26 mouse cellular contexts compared by ENCODE assay signal in the genomic region with DNA sequence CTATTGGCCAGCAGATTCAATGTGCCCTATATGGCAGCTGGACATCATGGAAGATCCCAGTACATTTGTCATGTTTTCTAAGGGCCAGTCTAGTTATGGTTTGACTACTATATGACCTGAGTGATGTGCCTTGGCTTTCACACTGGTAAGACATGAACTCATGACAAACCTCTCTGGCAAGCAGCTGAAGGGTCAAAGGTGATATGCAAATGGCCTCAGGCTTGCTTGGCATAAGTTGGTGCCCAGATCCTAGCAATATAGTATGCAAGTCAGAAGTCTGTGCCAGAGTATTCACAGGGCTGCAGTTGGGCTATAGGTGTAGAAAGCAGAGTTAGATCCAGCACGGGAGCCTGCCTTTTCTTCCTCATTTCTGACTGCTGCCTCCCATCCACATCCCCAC.
DNase-seq lines count a peak whose midpoint lies in the region; ATAC-seq lines count a peak whose summit lies in the region.
"Had no signal": no experiment of that assay in that cellular context is flagged by ENCODE, and none has a peak within 500 bp of the region (broad histone marks: within the 10 kb centered on the region; RNA-seq: fewer than 3 reads in every experiment).

No protein-coding gene starts in this region.

- no peak overlapping the region for H3K4me2 ChIP-seq in forebrain, embryonic 14.5 days (ENCODE audit: low read length)
- no peak overlapping the region for H3K4me2 ChIP-seq in midbrain, embryonic 15.5 days
- H3K4me2 ChIP-seq: heart, embryonic 13.5 days; intestine, embryonic 15.5 days; liver, embryonic 13.5 days had no signal

- 0 out of 2 replicates have a peak, but pooled peaks have one; percentile 12 for ATAC-seq in forebrain, embryonic 14.5 days
- ATAC-seq in midbrain, embryonic 15.5 days (replicated peaks) = peak; percentile 8; the same call in 1 of the 2 replicates
- ATAC-seq: intestine, embryonic 15.5 days had no signal

- no peak for DNase-seq in forebrain, embryonic 14.5 days (ENCODE audit: low spot score)
- DNase-seq in forebrain, embryonic 10.5 days (ENCODE audit: extremely low spot score, low spot score) = no peak
- DNase-seq in kidney, adult 11 months = peak; percentile 54
- no peak for DNase-seq in kidney, adult 9 months
- DNase-seq in midbrain, embryonic 10.5 days (ENCODE audit: low spot score) = no peak
- DNase-seq in fat pad, adult 2 months (ENCODE audit: extremely low read depth, low read depth, low spot score) = peak; percentile 74
- no peak for DNase-seq in ovary, postnatal 10 days (ENCODE audit: low spot score)
- DNase-seq: adrenal gland, postnatal 25 days; cerebellum, adult 11-12 months; cerebellum, adult 9-11 months; embryo, embryonic 11 days; forebrain, postnatal 0 days; heart, postnatal 10 days; kidney, postnatal 4 days; layer of hippocampus, postnatal 36 days; left cerebral cortex, postnatal 4 days; liver, embryonic 13.5 days; lung, adult 2 months; lung, postnatal 10 days; right cerebral cortex, postnatal 4 days; thymus, adult 18-20 months; thymus, postnatal 25 days had no signal

- no peak overlapping the region for H3K4me3 ChIP-seq in forebrain, embryonic 14.5 days (ENCODE audit: low read depth, low read length)
- no peak overlapping the region for H3K4me3 ChIP-seq in forebrain, embryonic 10.5 days
- H3K4me3 ChIP-seq in midbrain, embryonic 15.5 days = no peak overlapping the region
- H3K4me3 ChIP-seq in midbrain, embryonic 10.5 days = no peak overlapping the region
- H3K4me3 ChIP-seq: heart, embryonic 13.5 days; intestine, embryonic 15.5 days; liver, embryonic 13.5 days had no signal

- no peak overlapping the region for H3K9ac ChIP-seq in forebrain, embryonic 14.5 days (ENCODE audit: low read length)
- H3K9ac ChIP-seq in midbrain, embryonic 15.5 days = no peak overlapping the region
- H3K9ac ChIP-seq: forebrain, postnatal 0 days; heart, embryonic 13.5 days; intestine, embryonic 15.5 days; liver, embryonic 13.5 days had no signal

- peaks cover 8% of the 10 kb centered on the region for H3K4me1 ChIP-seq in forebrain, embryonic 14.5 days (ENCODE audit: control insufficient read depth, insufficient read depth, low read length)
- peaks cover 24% of the 10 kb centered on the region for H3K4me1 ChIP-seq in forebrain, embryonic 10.5 days
- H3K4me1 ChIP-seq in midbrain, embryonic 15.5 days = peaks cover 8% of the 10 kb centered on the region
- H3K4me1 ChIP-seq in midbrain, embryonic 10.5 days = peaks cover 37% of the 10 kb centered on the region
- H3K4me1 ChIP-seq: liver, embryonic 13.5 days had no signal

- no peaks in the 10 kb centered on the region for H3K27me3 ChIP-seq in forebrain, embryonic 14.5 days (replicated peaks; ENCODE audit: control insufficient read depth, insufficient read depth, low read length)
- no peaks in the 10 kb centered on the region for H3K27me3 ChIP-seq in forebrain, embryonic 10.5 days (ENCODE audit: poor library complexity, severe bottlenecking)
- H3K27me3 ChIP-seq in midbrain, embryonic 15.5 days (replicated peaks) = no peaks in the 10 kb centered on the region
- H3K27me3 ChIP-seq in midbrain, embryonic 10.5 days (ENCODE audit: low read depth, poor library complexity, severe bottlenecking) = no peaks in the 10 kb centered on the region; the same call in 1 of the 2 replicates
- H3K27me3 ChIP-seq: heart, embryonic 13.5 days; intestine, embryonic 15.5 days; liver, embryonic 13.5 days had no signal

- 100% methylated on average over 1 of the region's 1 CpGs for WGBS in forebrain, embryonic 14.5 days
- WGBS in forebrain, embryonic 10.5 days = 79% methylated on average over 1 of the region's 1 CpGs
- 82% methylated on average over 1 of the region's 1 CpGs for WGBS in midbrain, embryonic 15.5 days
- WGBS in midbrain, embryonic 10.5 days = 83% methylated on average over 1 of the region's 1 CpGs

- H3K36me3 ChIP-seq in forebrain, embryonic 14.5 days (ENCODE audit: control insufficient read depth, insufficient read depth, low read length) = no peaks in the 10 kb centered on the region
- H3K36me3 ChIP-seq in forebrain, embryonic 10.5 days (replicated peaks) = no peaks in the 10 kb centered on the region
- no peaks in the 10 kb centered on the region for H3K36me3 ChIP-seq in midbrain, embryonic 15.5 days (replicated peaks)
- 0 out of 2 replicates have a peak, but pooled peaks cover 3% of the 10 kb centered on the region for H3K36me3 ChIP-seq in midbrain, embryonic 10.5 days
- H3K36me3 ChIP-seq: intestine, embryonic 15.5 days; liver, embryonic 13.5 days had no signal

- no peak overlapping the region for H3K27ac ChIP-seq in forebrain, embryonic 14.5 days (ENCODE audit: low read depth, low read length)
- no peak overlapping the region for H3K27ac ChIP-seq in forebrain, embryonic 10.5 days
- no peak overlapping the region for H3K27ac ChIP-seq in midbrain, embryonic 15.5 days
- H3K27ac ChIP-seq in midbrain, embryonic 10.5 days (replicated peaks) = no peak overlapping the region
- H3K27ac ChIP-seq: liver, embryonic 13.5 days; stomach, postnatal 0 days had no signal

- H3K9me3 ChIP-seq in forebrain, embryonic 14.5 days (replicated peaks; ENCODE audit: control insufficient read depth, low read length) = no peaks in the 10 kb centered on the region
- no peaks in the 10 kb centered on the region for H3K9me3 ChIP-seq in forebrain, embryonic 10.5 days
- no peaks in the 10 kb centered on the region for H3K9me3 ChIP-seq in midbrain, embryonic 15.5 days
- no peaks in the 10 kb centered on the region for H3K9me3 ChIP-seq in midbrain, embryonic 10.5 days (replicated peaks)
- H3K9me3 ChIP-seq: heart, embryonic 13.5 days; intestine, embryonic 15.5 days; liver, embryonic 13.5 days had no signal

Comparison
In these comparisons a context has a peak if more than half of its experiments do, and no peak if none do; other contexts are left out.
1. DNase-seq: peak in kidney, adult 11 months (single experiment) and fat pad, adult 2 months (single experiment); none in forebrain, embryonic 14.5 days (single experiment), forebrain, embryonic 10.5 days (single experiment), kidney, adult 9 months (single experiment), midbrain, embryonic 10.5 days (single experiment) and ovary, postnatal 10 days (single experiment).